Mouse (Mus musculus) intestine, embryonic 16.5 days (tissue): ENCODE measurements around the gene B3gnt9. TPM values are rescaled to one million over a fixed set of nuclear protein-coding genes. Genes with fewer than 3 reads are reported as not detected.
A peak's percentile ranks its signal among the peaks of the same experiment; 100 is the strongest.

ENCODE experiments used
- ATAC-seq: fragments of 200-750 bp; cut with Nextera tagmentation; 2 replicates; pipeline ENCODE4 v1.8.0; 2017; ENCODE audit warnings: moderate TSS enrichment, moderate library complexity
- H3K27ac ChIP-seq: fragments of 300-500 bp; sonication (generic); 2 replicates; pipeline ENCODE4 v1.5.1; 2014; ENCODE audit warnings: mild to moderate bottlenecking, low read length
- H3K27me3 ChIP-seq: fragments of 300-500 bp; sonication (generic); replicated peaks from 2 replicates; pipeline ENCODE4 v1.6.1; 2014; ENCODE audit warnings: low read length, control low read depth, mixed read lengths; ENCODE audit not compliant: control insufficient read depth, insufficient read depth
- H3K36me3 ChIP-seq: fragments of 300-500 bp; sonication (generic); 2 replicates; pipeline ENCODE4 v1.6.1; 2014; ENCODE audit warnings: low read length, control low read depth; ENCODE audit not compliant: control insufficient read depth, insufficient read depth
- H3K4me1 ChIP-seq: fragments of 300-500 bp; sonication (generic); 2 replicates; pipeline ENCODE4 v1.6.1; 2014; ENCODE audit warnings: low read length, control low read depth, mixed read lengths; ENCODE audit not compliant: control insufficient read depth, insufficient read depth
- H3K4me2 ChIP-seq: fragments of 300-500 bp; sonication (generic); 2 replicates; pipeline ENCODE4 v1.6.1; 2014; ENCODE audit warnings: low read depth, low read length, control low read depth
- H3K4me3 ChIP-seq: fragments of 300-500 bp; sonication (generic); 2 replicates; pipeline ENCODE4 v1.5.1; 2014; ENCODE audit warnings: mild to moderate bottlenecking, low read length
- H3K9ac ChIP-seq: fragments of 300-500 bp; sonication (generic); 2 replicates; pipeline ENCODE4 v1.6.1; 2014; ENCODE audit warnings: low read depth, low read length
- H3K9me3 ChIP-seq: fragments of 300-500 bp; sonication (generic); 2 replicates; pipeline ENCODE4 v1.6.1; 2016; ENCODE audit warnings: low read length, control low read depth; ENCODE audit not compliant: control insufficient read depth
- WGBS: fragments of 180-500 bp; shearing (Covaris S2); extraction: QIAGEN DNeasy Blood & Tissue Kit; methylation state at CpG from one replicate; pipeline ENCODE4 v1.1.7; 2014; 5-methylcytosine and 5-hydroxymethylcytosine counted together
- polyA plus RNA-seq: library from polyadenylated mRNA; unstranded; fragments of >200 nt; fragmentation: Nextera tagmentation; extraction: Ambion mirVana; gene quantifications from 2 replicates; pipeline ENCODE4 v1.2.1, GENCODE M21; 2015

Gene B3gnt9
- polyA plus RNA-seq, 1 experiment from 2014 or later = 16.2 TPM

DNA sequence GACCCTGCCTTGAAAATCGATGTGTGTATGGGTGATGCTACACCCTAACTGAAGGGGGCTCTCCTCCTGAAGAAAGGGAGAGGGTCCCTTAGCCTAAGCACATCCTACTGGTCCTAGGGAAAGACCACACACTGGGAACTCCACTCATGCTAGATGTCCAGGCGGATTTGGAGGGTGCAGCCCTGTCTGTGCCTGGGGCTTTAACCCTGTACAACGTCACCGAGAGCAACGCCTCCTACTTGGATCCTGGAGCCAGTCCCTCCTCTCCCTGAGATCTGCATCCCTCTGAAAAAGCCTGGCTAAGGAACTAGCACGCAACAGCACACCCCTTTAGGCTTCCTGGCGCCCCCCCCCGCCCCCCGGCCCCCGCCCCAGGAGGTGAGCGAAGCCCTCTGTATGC, 20.4 kb upstream of the B3gnt9 start:
- Histone ChIP-seq H3K9me3 (no peaks in the 10 kb centered on the region), H3K27me3 (peaks cover 76% of the 10 kb centered on the region), H3K27ac (no peak overlapping the region), H3K9ac (0 out of 2 replicates have a peak overlapping the region, but pooled peaks have one; percentile 54), H3K4me2 (peak overlapping the region; percentile 81), H3K4me3 (no peak overlapping the region; the same call in 1 of the 2 replicates), H3K4me1 (peaks cover 26% of the 10 kb centered on the region), H3K36me3 (no peaks in the 10 kb centered on the region)
- WGBS = 11% methylated on average over 11 of the region's 11 CpGs
- no peak for ATAC-seq

DNA sequence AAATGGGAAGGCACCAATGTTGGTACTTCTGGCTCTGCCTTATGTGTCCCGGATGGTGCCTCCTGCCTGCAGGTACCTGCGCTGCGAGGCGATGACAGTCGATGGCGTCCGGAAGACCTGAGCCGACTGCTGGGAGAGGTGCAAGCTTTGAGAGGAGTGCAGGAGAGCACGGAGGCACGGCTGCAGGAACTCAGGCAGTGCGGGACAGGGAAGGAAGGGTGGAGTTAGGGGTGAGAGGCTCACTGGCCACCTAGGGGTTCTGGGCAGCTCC, 15.9 kb upstream of the B3gnt9 start:
- WGBS = 4% methylated on average over 11 of the region's 11 CpGs

DNA sequence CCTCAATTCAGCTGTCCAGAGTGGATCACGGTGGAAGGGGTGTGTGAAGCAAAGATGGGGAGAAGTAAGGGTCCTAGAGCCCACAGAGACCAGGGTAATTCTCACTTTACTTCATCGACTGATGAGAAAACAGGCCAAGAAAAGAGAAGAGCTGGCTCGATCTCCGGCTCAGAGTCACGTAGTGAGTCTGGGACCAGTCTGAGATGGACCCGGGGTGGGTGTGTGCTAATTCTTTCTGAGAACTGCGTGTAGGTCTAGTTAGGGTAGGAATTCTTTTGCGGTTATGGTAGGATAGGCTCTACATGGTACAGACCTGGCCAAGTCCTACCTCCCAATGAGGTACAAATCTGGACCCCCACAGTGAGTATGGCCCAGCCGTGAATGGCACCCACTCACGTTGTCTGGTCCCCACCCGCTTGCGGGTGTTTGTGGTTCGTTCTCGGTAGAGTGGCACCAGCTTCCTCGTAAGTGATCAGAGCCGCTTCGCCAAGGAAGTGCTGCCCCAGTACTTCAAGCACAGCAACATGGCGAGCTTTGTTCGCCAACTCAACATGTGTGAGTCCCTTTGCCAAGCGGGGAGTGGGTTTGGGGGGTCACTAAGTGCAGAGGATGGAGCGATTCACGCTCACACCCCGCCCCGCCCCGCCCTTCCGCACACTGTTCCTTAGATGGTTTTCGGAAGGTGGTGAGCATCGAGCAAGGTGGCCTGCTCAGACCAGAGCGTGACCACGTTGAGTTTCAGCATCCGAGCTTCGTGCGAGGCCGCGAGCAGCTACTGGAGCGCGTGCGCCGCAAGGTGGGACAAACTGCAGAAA, 15.4 kb upstream of the B3gnt9 start:
- H3K9ac ChIP-seq = peak overlapping the region; percentile 64
- H3K4me3 ChIP-seq = peak overlapping the region; percentile 55
- no peaks in the 10 kb centered on the region for H3K36me3 ChIP-seq

More for the DNA sequence above, 15.9 kb upstream of the B3gnt9 start:
- Histone ChIP-seq H3K27ac (no peak overlapping the region), H3K9me3 (no peaks in the 10 kb centered on the region), H3K4me1 (peaks cover 32% of the 10 kb centered on the region), H3K4me3 (no peak overlapping the region), H3K36me3 (no peaks in the 10 kb centered on the region), H3K4me2 (no peak overlapping the region), H3K9ac (no peak overlapping the region), H3K27me3 (peaks cover 77% of the 10 kb centered on the region)
- ATAC-seq = no peak

DNA sequence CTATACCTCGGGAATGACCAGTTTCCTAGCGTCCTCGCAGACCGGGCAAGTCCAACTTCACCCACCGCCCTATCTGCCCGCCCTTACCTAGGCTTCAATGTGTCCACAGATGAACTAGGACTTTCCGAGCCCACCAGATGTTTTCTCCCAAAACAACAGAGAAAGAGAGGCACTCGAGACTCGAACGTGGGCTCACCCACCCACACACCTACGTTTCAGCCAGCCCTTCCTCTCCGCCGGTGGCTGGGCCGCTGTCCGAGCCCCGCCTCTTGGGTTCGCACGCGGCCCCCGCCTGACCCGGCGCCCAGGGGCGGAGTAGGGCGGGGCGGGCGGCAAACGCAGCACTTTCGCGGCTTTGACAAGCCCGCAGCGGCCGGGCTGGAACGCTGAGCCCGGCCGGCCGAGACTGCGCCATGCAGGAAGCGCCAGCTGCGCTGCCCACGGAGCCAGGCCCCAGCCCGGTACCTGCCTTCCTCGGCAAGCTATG, 14.6 kb upstream of the B3gnt9 start, which contains the start of gene Hsf4:
TSS of gene Hsf4 (plus strand) at position 341 of the 487 bp plus-strand sequence.
- Histone ChIP-seq H3K4me3 (peak within 1 kb of the TSS; percentile 55), H3K9me3 (no peaks in the 10 kb centered on the region), H3K4me2 (peak within 1 kb of the TSS; percentile 81), H3K4me1 (peaks cover 33% of the 10 kb centered on the region), H3K27ac (no peak within 1 kb of the TSS), H3K27me3 (peaks cover 68% of the 10 kb centered on the region), H3K36me3 (no peaks in the 10 kb centered on the region), H3K9ac (peak within 1 kb of the TSS; percentile 64)
- WGBS = under 1% methylated on average over 42 of the region's 42 CpGs
- peak; percentile 60 for ATAC-seq

More for the DNA sequence above, 15.4 kb upstream of the B3gnt9 start:
- ATAC-seq = no peak
- Histone ChIP-seq H3K27me3 (peaks cover 73% of the 10 kb centered on the region), H3K4me2 (peak overlapping the region; percentile 81), H3K4me1 (peaks cover 29% of the 10 kb centered on the region), H3K27ac (no peak overlapping the region), H3K9me3 (no peaks in the 10 kb centered on the region)
- WGBS = 6% methylated on average over 39 of the region's 39 CpGs

DNA sequence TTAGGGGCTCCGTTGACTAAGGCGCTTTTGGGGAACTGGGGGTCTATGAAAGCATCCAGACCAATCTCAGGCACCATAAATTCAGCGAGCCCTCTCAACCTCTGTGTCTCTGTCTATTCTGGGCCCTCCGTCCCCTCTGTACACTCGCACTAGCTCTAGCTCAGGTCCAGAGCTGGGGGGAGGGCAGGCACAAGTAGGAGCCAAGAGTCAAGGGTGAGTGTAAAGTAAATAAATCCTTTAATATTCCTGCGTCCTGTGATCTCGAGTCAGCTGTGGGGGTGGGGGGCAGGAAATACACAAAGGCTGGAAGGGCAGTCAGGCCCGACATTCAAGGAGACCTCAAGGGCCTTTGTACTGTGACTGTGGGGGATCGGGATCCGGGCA, 14.1 kb upstream of the B3gnt9 start:
- ATAC-seq = 0 out of 2 replicates have a peak, but pooled peaks have one; percentile 3

DNA sequence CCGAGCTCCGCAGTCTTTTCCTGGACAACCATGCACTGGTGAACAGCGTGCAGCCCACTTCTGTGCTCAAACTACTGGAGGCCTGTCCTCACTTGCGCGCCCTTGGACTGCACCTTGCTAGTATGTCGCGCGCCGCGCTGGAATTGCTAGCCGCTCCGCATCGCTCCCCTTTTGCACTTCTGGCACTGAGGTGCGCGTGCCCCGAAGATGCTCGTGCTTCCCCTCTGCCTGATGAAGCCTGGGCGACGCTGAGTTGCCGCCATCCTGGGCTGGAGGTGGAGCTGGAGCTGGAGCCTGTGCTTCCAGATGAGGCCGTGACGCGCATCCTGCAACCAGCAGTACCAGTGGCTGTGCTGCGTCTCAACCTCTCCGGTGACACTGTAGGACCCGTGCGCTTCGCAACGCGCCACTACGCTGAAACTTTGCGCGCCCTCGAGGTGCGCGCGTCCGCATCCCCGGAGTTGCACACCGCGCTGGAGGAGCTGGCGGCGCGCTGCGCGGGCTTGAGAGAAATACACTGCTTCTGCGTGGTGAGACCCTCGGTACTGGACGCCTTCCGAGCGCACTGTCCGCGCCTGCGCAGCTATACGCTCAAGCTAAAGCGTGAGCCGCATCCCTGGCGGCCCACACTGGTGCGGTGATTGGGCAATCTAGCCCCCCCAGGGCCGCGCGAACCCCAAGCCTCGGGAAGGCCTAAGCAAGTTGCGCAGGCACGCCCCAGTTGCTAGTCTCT, 13.6 kb upstream of the B3gnt9 start:
- Histone ChIP-seq H3K4me1 (peaks cover 39% of the 10 kb centered on the region), H3K27ac (no peak overlapping the region), H3K4me2 (peak overlapping the region; percentile 81), H3K4me3 (peak overlapping the region; percentile 55), H3K9me3 (no peaks in the 10 kb centered on the region), H3K27me3 (peaks cover 63% of the 10 kb centered on the region), H3K9ac (peak overlapping the region; percentile 64), H3K36me3 (no peaks in the 10 kb centered on the region)
- 5% methylated on average over 65 of the region's 65 CpGs for WGBS
- ATAC-seq = peak; percentile 18

More for the DNA sequence above, 14.1 kb upstream of the B3gnt9 start:
- H3K4me2 ChIP-seq = peak overlapping the region; percentile 81
- no peaks in the 10 kb centered on the region for H3K9me3 ChIP-seq
- peaks cover 34% of the 10 kb centered on the region for H3K4me1 ChIP-seq
- no peak overlapping the region for H3K27ac ChIP-seq
- 7% methylated on average over 10 of the region's 10 CpGs for WGBS
- peak overlapping the region; percentile 55 for H3K4me3 ChIP-seq
- H3K36me3 ChIP-seq = no peaks in the 10 kb centered on the region
- peak overlapping the region; percentile 64 for H3K9ac ChIP-seq
- H3K27me3 ChIP-seq = peaks cover 64% of the 10 kb centered on the region

DNA sequence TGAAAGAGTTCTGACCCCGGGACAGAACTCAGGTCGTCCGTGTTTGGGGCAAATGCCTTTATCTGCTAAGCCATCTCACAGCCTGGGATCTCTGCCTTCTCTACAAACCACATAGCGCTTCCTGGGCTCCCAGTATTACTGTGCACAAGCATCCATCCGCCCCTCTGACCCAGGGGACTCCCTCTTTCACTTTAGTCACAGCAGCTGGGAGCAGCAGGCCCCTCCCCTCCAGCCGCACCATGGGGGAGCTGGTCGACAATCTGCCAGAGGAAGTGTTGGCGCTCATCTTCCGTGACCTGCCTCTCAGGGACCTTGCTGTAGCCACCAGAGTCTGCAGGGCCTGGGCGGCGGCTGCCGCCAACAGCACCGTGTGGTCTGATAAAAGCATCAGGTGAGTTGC, 11.8 kb upstream of the B3gnt9 start:
- WGBS = 41% methylated on average over 13 of the region's 13 CpGs
- H3K27ac ChIP-seq = no peak overlapping the region
- ATAC-seq = no peak
- H3K4me3 ChIP-seq = no peak overlapping the region
- peaks cover 52% of the 10 kb centered on the region for H3K27me3 ChIP-seq
- H3K4me1 ChIP-seq = peaks cover 42% of the 10 kb centered on the region
- H3K9me3 ChIP-seq = no peaks in the 10 kb centered on the region
- no peak overlapping the region for H3K4me2 ChIP-seq
- no peak overlapping the region for H3K9ac ChIP-seq
- no peaks in the 10 kb centered on the region; the same call in 1 of the 2 replicates for H3K36me3 ChIP-seq

DNA sequence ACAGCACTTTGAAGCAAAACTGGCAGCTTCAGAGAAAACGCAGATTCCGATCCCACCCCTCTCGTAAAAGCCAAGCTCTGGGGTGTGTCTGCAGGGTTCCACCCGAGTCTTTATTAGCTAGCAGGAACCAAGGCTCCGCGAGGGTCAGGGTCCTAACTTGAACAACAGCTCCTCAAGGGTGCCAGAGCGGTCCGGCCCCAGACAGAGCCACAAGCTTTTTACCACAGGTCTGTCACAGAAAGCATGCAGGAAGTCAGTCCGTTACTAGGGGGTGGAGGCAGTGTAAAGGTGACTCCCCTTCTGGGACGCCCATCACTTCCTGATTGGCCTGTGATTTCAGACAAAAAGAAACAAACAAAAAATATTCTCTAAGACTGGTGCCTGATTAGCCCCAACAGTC, 10.2 kb upstream of the B3gnt9 start:
- H3K27me3 ChIP-seq = peaks cover 35% of the 10 kb centered on the region
- H3K4me1 ChIP-seq = peaks cover 34% of the 10 kb centered on the region
- 8% methylated on average over 10 of the region's 10 CpGs for WGBS
- peak overlapping the region; percentile 71 for H3K4me3 ChIP-seq
- peak; percentile 32; the same call in 1 of the 2 replicates for ATAC-seq
- peak overlapping the region; percentile 92 for H3K4me2 ChIP-seq
- peak overlapping the region; percentile 74 for H3K9ac ChIP-seq
- no peaks in the 10 kb centered on the region for H3K9me3 ChIP-seq
- H3K27ac ChIP-seq = peak overlapping the region; percentile 55
- H3K36me3 ChIP-seq = no peaks in the 10 kb centered on the region; the same call in 1 of the 2 replicates
